Mouse (Mus musculus): Measurements from ENCODE around the gene Sap18b. TPM values are rescaled to one million over a fixed set of nuclear protein-coding genes. Genes with fewer than 3 reads are reported as not detected.
"Not testable (repeated sequence)": the region's sequence is repeated elsewhere in the genome, so short reads cannot be mapped to it uniquely, and the experiment has no call there.

Sap18b gene
- total RNA-seq (2017) = 118 to 151 TPM (median 147 TPM) in 3 replicates

- peak; percentile 93 for ATAC-seq (replicated peaks; ENCODE audit: insufficient number of reproducible peaks, low FRiP score, low TSS enrichment, poor library complexity, severe bottlenecking)
Measured at GRCm38 (mm10) chr8:95825162-95825561, at the start of gene Sap18b. Gene Sap18b, plus strand, starts transcription at chr8:95825346.

- ATAC-seq (replicated peaks; ENCODE audit: insufficient number of reproducible peaks, low FRiP score, low TSS enrichment, poor library complexity, severe bottlenecking) = no peak
Measured at GRCm38 (mm10) chr8:95781085-95781484, 44.1 kb upstream of the Sap18b start.

GRCm38 (mm10) chr8:95781775-95782174, 43.4 kb upstream of the Sap18b start:
- no peak for ATAC-seq (replicated peaks; ENCODE audit: insufficient number of reproducible peaks, low FRiP score, low TSS enrichment, poor library complexity, severe bottlenecking)

GRCm38 (mm10) chr8:95782628-95783027, 42.5 kb upstream of the Sap18b start:
- no peak for ATAC-seq (replicated peaks; ENCODE audit: insufficient number of reproducible peaks, low FRiP score, low TSS enrichment, poor library complexity, severe bottlenecking)

GRCm38 (mm10) chr8:95785591-95785990, 39.6 kb upstream of the Sap18b start:
- ATAC-seq (replicated peaks; ENCODE audit: insufficient number of reproducible peaks, low FRiP score, low TSS enrichment, poor library complexity, severe bottlenecking) = no peak

GRCm38 (mm10) chr8:95795333-95796061, 29.6 kb upstream of the Sap18b start:
- ATAC-seq (replicated peaks; ENCODE audit: insufficient number of reproducible peaks, low FRiP score, low TSS enrichment, poor library complexity, severe bottlenecking) = not testable (repeated sequence)

- no peak for ATAC-seq (replicated peaks; ENCODE audit: insufficient number of reproducible peaks, low FRiP score, low TSS enrichment, poor library complexity, severe bottlenecking)
Measured at GRCm38 (mm10) chr8:95799117-95799516, 26.0 kb upstream of the Sap18b start.

- no peak for ATAC-seq (replicated peaks; ENCODE audit: insufficient number of reproducible peaks, low FRiP score, low TSS enrichment, poor library complexity, severe bottlenecking)
Measured at GRCm38 (mm10) chr8:95799891-95800290, 25.3 kb upstream of the Sap18b start.

- no peak for ATAC-seq (replicated peaks; ENCODE audit: insufficient number of reproducible peaks, low FRiP score, low TSS enrichment, poor library complexity, severe bottlenecking)
Measured at GRCm38 (mm10) chr8:95800353-95800752, 24.8 kb upstream of the Sap18b start.

- no peak for ATAC-seq (replicated peaks; ENCODE audit: insufficient number of reproducible peaks, low FRiP score, low TSS enrichment, poor library complexity, severe bottlenecking)
Measured at GRCm38 (mm10) chr8:95801476-95802064, 23.6 kb upstream of the Sap18b start.

- ATAC-seq (replicated peaks; ENCODE audit: insufficient number of reproducible peaks, low FRiP score, low TSS enrichment, poor library complexity, severe bottlenecking) = no peak
Measured at GRCm38 (mm10) chr8:95802231-95802630, 22.9 kb upstream of the Sap18b start.

- ATAC-seq (replicated peaks; ENCODE audit: insufficient number of reproducible peaks, low FRiP score, low TSS enrichment, poor library complexity, severe bottlenecking) = no peak
Measured at GRCm38 (mm10) chr8:95805482-95805881, 19.7 kb upstream of the Sap18b start.

- ATAC-seq (replicated peaks; ENCODE audit: insufficient number of reproducible peaks, low FRiP score, low TSS enrichment, poor library complexity, severe bottlenecking) = no peak
Measured at GRCm38 (mm10) chr8:95806461-95807191, 18.5 kb upstream of the Sap18b start.

- ATAC-seq (replicated peaks; ENCODE audit: insufficient number of reproducible peaks, low FRiP score, low TSS enrichment, poor library complexity, severe bottlenecking) = peak; percentile 82
Measured at GRCm38 (mm10) chr8:95807331-95807843, 17.8 kb upstream of the Sap18b start, which contains the start of gene Cnot1. Gene Cnot1, minus strand, starts transcription at chr8:95807464.

GRCm38 (mm10) chr8:95807861-95808260, 17.3 kb upstream of the Sap18b start:
- ATAC-seq (replicated peaks; ENCODE audit: insufficient number of reproducible peaks, low FRiP score, low TSS enrichment, poor library complexity, severe bottlenecking) = peak; percentile 89

- no peak for ATAC-seq (replicated peaks; ENCODE audit: insufficient number of reproducible peaks, low FRiP score, low TSS enrichment, poor library complexity, severe bottlenecking)
Measured at GRCm38 (mm10) chr8:95808631-95809030, 16.5 kb upstream of the Sap18b start.

- no peak for ATAC-seq (replicated peaks; ENCODE audit: insufficient number of reproducible peaks, low FRiP score, low TSS enrichment, poor library complexity, severe bottlenecking)
Measured at GRCm38 (mm10) chr8:95809116-95809515, 16.0 kb upstream of the Sap18b start.

GRCm38 (mm10) chr8:95810184-95810591, 15.0 kb upstream of the Sap18b start:
- ATAC-seq (replicated peaks; ENCODE audit: insufficient number of reproducible peaks, low FRiP score, low TSS enrichment, poor library complexity, severe bottlenecking) = no peak

GRCm38 (mm10) chr8:95816044-95816708, 9.0 kb upstream of the Sap18b start:
- ATAC-seq (replicated peaks; ENCODE audit: insufficient number of reproducible peaks, low FRiP score, low TSS enrichment, poor library complexity, severe bottlenecking) = no peak

All from monocyte, adult 5-6 weeks (primary cell).